24 mouse cellular contexts compared by ENCODE assay signal in the genomic region with DNA sequence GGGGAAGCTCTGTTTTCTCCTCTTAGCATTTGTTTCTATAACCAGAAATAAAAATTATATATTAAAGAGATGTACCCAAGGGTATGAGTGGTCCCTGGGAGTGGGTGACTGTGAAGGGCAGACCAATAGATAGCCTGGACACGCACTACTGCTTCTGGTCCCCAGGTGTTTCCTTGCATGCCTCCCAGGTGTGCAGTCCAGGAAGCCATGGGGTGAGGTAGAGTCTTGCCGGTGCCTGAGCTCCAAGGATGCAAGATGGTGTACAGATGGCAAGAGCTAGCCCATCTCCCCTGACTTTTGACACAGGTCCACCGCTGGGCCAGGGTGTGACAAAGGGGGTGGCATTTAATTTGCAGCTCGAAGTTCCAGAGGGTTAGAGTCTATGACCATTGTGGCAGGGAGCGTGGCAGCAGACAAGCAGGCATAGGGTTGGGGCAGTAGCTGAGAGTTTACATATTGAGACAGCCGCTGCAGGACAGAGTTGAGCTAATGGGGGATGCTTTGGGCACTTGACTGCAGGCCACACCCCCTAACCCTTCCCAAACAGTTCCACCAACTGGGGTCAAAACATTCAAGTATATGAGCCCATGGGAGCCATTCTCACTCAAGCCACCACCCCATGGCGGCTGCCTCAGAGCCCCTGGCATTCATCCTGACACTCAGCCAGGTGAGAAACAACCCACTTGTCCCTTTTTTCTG.
"Had no signal": no experiment of that assay in that cellular context is flagged by ENCODE, and none has a peak within 500 bp of the region (broad histone marks: within the 10 kb centered on the region; RNA-seq: fewer than 3 reads in every experiment).

No protein-coding gene starts in this region.

- H3K27me3 ChIP-seq: heart, embryonic 13.5 days; heart, embryonic 15.5 days; hindbrain, embryonic 13.5 days; hindbrain, embryonic 15.5 days; kidney, embryonic 15.5 days; limb, embryonic 13.5 days; limb, embryonic 15.5 days; liver, embryonic 12.5 days had no signal

- ATAC-seq: hindbrain, postnatal 0 days; intestine, embryonic 16.5 days; liver, embryonic 12.5 days had no signal

- H3K4me2 ChIP-seq: heart, embryonic 11.5 days; heart, embryonic 15.5 days; hindbrain, embryonic 13.5 days; kidney, embryonic 15.5 days; limb, embryonic 13.5 days had no signal

- DNase-seq: gastrocnemius, postnatal 14 days; gastrocnemius, postnatal 36 days; heart, adult 18-20 months; heart, postnatal 14 days; heart, postnatal 36 days; kidney, adult 11 months; kidney, adult 2 months; kidney, adult 9 months; kidney, postnatal 14 days; kidney, postnatal 36 days; layer of hippocampus, postnatal 36 days; left cerebral cortex, postnatal 4 days had no signal

- H3K9me3 ChIP-seq: heart, embryonic 13.5 days; heart, embryonic 15.5 days; hindbrain, embryonic 13.5 days; hindbrain, embryonic 15.5 days; kidney, embryonic 15.5 days; limb, embryonic 13.5 days; limb, embryonic 15.5 days had no signal

- H3K9ac ChIP-seq: heart, embryonic 13.5 days; heart, embryonic 15.5 days; hindbrain, embryonic 13.5 days; hindbrain, embryonic 15.5 days; kidney, embryonic 15.5 days; limb, embryonic 13.5 days; limb, embryonic 15.5 days; liver, embryonic 14.5 days had no signal

- H3K27ac ChIP-seq: liver, embryonic 14.5 days had no signal

- H3K4me3 ChIP-seq: heart, embryonic 13.5 days; heart, embryonic 15.5 days; hindbrain, embryonic 13.5 days; hindbrain, embryonic 15.5 days; kidney, embryonic 15.5 days; limb, embryonic 13.5 days; limb, embryonic 15.5 days; liver, embryonic 12.5 days had no signal
